Mouse (Mus musculus) G1E (cell line): Measurements from ENCODE around the gene Gatad2b. TPM values are rescaled to one million over a fixed set of nuclear protein-coding genes. Genes with fewer than 3 reads are reported as not detected.

Experiments used
- ATAC-seq: 2 replicates; pipeline ENCODE4 v1.8.0; 2016; ENCODE audit warnings: mild to moderate bottlenecking; ENCODE audit not compliant: insufficient number of reproducible peaks, poor library complexity, low FRiP score, severe bottlenecking; ENCODE audit errors: extremely low read depth
- DNase-seq: peaks from one replicate; pipeline ENCODE4 v3.0.0; 2012; ENCODE audit warnings: low spot score
- H3K27me3 ChIP-seq: 2 replicates; pipeline ENCODE4 v1.6.1; 2012; ENCODE audit warnings: mild to moderate bottlenecking, low read length, inconsistent platforms; ENCODE audit not compliant: insufficient read depth
- H3K36me3 ChIP-seq: replicated peaks from 2 replicates; pipeline ENCODE3; 2012; ENCODE audit warnings: mild to moderate bottlenecking, inconsistent platforms
- H3K4me1 ChIP-seq: 2 replicates; pipeline ENCODE4 v1.6.1; 2012; ENCODE audit warnings: low read depth, low read length, inconsistent platforms, mixed read lengths; ENCODE audit not compliant: insufficient read depth
- H3K4me3 ChIP-seq: 2 replicates; pipeline ENCODE4 v1.5.1; 2012; ENCODE audit warnings: low read depth, mild to moderate bottlenecking, inconsistent platforms, low read length, moderate library complexity, mixed read lengths
- H3K9me3 ChIP-seq: replicated peaks from 2 replicates; pipeline ENCODE4 v1.6.1; 2012; ENCODE audit warnings: inconsistent platforms
- CTCF ChIP-seq: IDR thresholded peaks from 2 replicates; pipeline ENCODE4 v1.5.1; 2012; ENCODE audit warnings: low read depth, low read length, inconsistent platforms, mixed read lengths
- GATA1 ChIP-seq: IDR thresholded peaks from 2 replicates; pipeline ENCODE4 v1.6.1; 2012; ENCODE audit warnings: borderline replicate concordance, low read length, inconsistent platforms, mixed read lengths
- GATA2 ChIP-seq: IDR thresholded peaks from 2 replicates; pipeline ENCODE4 v1.6.1; 2012; ENCODE audit warnings: low read depth, low read length, inconsistent platforms, borderline replicate concordance
- POLR2AphosphoS5 ChIP-seq: IDR thresholded peaks from 2 replicates; pipeline ENCODE4 v1.6.1; 2012; ENCODE audit warnings: low read depth, low read length, inconsistent platforms; ENCODE audit not compliant: insufficient replicate concordance
- TAL1 ChIP-seq: conservative IDR thresholded peaks from 2 replicates; pipeline ENCODE4 v1.6.1; 2012; ENCODE audit warnings: low read depth, low read length, inconsistent platforms, mixed read lengths
- polyA plus RNA-seq: library from polyadenylated mRNA; stranded (reverse); fragments of >175 nt; gene quantifications from 2 replicates; pipeline ENCODE4 v1.2.3, GENCODE M21; 2012
- total RNA-seq, 2 experiments: library from RNA; stranded (forward) in 1 of 2; stranded (reverse) in 1 of 2; fragments of 200-1000 nt in 1 of 2; fragments of >200 nt in 1 of 2; fragmentation: Nextera tagmentation in 1 of 2; gene quantifications; 2 replicates each; pipeline ENCODE4 v1.2.3; 2014 to 2017

The Gatad2b gene
- total and polyA plus RNA-seq, 3 experiments, result 6.8 to 176 (median 19.1) TPM

DNA sequence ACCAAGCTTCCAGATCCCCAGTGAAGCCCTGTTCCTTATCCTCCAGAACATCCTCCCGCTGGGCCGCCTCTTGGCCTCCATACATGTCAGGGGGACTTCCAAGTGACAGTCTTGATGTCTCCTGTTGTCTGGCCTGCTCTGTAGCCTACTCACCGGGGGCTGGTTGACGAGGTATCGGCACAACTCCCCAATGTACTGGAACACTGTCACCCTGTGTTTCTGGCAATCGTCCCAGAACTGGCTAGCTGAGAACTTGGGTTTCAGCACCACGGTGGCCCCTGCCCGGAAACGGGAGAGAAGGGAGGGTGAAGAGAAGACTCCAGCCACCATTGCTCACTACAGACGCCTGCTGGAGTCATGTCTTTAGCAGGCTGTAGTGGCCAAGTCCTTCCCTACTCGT, 94.5 kb downstream of the Gatad2b start:
- TF ChIP-seq POLR2AphosphoS5 (no peak), GATA2 (no peak), TAL1 (no peak), GATA1 (no peak), CTCF (no peak)
- no peak for ATAC-seq
- Histone ChIP-seq H3K9me3 (no peaks in the 10 kb centered on the region; the same call in 1 of the 2 replicates), H3K4me1 (peaks cover 50% of the 10 kb centered on the region), H3K27me3 (no peaks in the 10 kb centered on the region), H3K36me3 (peaks cover 80% of the 10 kb centered on the region), H3K4me3 (no peak overlapping the region)
- peak; percentile 47 for DNase-seq

DNA sequence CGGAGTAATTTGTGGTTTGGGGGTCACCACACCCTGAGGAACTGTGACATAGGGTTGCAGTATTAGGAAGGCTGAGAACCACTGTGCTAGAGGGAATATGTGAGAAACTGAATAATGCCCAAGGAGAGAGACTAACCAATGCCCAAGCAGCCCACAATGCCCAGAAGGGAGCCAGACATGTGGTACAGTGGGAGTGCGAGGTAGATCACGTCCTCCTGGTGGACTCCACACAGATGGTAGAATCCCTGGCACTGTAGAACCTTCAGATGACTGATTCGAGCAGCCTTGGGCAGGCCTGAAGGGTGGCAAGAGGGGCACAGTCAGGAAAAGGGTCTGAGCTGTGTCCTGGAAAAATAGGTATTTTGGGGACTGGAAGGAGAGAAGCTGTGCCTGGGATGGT, 95.2 kb downstream of the Gatad2b start:
- no peaks in the 10 kb centered on the region; the same call in 1 of the 2 replicates for H3K9me3 ChIP-seq
- TF ChIP-seq TAL1 (no peak), CTCF (no peak)
- ATAC-seq, result no peak
- H3K27me3 ChIP-seq, result no peaks in the 10 kb centered on the region
- peaks cover 46% of the 10 kb centered on the region for H3K4me1 ChIP-seq
- no peak for DNase-seq
- H3K4me3 ChIP-seq, result no peak overlapping the region
- peaks cover 87% of the 10 kb centered on the region for H3K36me3 ChIP-seq

DNA sequence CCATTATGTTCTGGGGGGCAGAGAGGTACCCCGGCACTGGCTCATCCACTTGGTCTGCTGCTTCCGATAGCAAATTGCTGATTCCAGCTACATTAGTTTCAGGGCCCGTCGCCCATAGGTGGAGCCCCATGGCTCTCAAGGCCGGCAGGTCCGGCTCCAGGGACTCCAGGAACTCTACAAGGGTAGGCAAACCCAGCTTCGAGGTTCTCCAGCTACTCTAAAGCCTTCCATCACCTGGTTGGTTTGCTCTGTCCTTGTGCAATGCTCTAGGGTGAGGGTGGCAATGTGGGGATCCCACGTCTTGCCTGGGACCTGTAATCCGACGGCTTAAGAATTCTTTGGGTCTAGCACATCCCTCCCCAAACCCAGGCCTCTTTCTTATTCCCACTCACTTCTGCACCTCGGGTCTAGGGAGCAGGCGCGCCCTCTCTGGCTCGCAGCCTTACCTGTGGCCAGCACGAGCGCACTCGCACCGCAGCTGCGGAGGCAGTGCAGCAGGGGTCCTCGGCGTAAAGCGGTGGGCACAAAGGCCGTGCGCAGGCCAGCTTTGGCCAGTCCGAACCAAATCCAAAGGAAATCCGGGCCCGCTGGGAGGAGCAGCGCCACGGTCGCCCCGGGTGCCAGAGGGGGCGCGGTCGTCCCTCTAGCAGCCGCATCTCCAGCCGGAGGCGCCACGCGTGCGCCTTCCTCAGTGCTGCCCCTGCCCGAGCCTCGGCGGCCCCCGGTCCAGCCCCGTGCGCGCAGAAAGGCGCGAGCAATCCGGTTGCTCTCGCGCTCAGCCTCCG, 95.9 kb downstream of the Gatad2b start:
- DNase-seq (no peak), ATAC-seq (no peak)
- H3K9me3 ChIP-seq, result no peaks in the 10 kb centered on the region; the same call in 1 of the 2 replicates
- peaks cover 95% of the 10 kb centered on the region for H3K36me3 ChIP-seq
- TF ChIP-seq TAL1 (no peak), GATA2 (no peak), GATA1 (no peak)
- H3K27me3 ChIP-seq, result no peaks in the 10 kb centered on the region
- peaks cover 42% of the 10 kb centered on the region for H3K4me1 ChIP-seq
- H3K4me3 ChIP-seq, result no peak overlapping the region

DNA sequence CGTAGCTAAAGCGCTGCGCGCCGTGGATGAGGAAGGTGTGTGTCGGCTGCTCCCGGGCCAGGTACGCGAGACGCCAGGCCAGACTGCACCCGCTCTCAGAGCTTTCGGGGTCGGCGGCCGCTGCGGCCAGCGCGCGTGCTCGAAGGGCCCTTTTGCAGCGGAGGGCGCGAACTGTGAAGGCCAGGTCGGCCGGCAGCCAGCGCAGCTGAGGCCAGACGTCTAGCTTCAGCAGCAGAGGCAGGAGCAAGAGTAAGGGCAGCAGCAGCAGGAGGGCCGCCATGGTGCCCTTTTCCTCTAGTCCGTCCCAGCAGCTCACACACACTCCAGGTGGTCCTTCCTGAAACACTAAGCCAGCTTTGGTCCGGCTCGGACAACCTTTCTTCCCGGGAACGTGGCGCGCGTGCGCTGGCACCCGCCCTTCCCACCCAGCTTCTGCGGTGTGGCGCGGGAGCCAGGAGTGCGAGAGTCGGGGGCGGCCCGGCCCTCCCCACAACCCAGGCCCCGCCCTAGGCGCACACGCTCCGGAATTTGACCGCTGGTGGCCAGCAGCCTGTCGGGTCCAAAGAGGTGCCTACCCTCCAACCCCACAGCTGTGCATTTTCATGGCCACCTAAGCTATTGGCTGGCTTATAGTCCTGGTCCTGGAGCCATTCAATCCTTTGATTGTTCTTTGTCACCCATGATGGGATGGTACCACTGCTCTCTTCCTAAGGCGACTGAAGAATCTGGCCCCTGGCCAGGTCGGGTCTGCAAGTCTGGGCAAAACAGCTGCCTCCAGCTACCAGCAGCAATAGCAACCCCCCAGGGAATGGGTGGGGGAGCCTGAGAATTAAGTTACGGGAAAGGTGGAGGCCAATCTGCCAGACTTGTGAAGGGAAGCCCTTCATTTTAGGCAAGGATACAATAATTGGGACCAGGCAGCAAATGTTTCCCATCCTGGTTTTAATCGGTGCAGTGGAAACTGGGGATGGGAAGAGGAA, 96.8 kb downstream of the Gatad2b start, which contains the start of gene Slc27a3:
Gene Slc27a3 (minus strand): TSS at position 428 of the 980 bp plus-strand sequence.
- TF ChIP-seq CTCF, result no peak
- no peak for TF ChIP-seq GATA1
- TF ChIP-seq TAL1, result no peak
- no peak for TF ChIP-seq POLR2AphosphoS5
- TF ChIP-seq GATA2, result no peak
- ATAC-seq (no peak), DNase-seq (no peak)
- Histone ChIP-seq H3K27me3 (no peaks in the 10 kb centered on the region), H3K36me3 (peaks cover 98% of the 10 kb centered on the region), H3K4me3 (no peak within 1 kb of the TSS), H3K4me1 (peaks cover 34% of the 10 kb centered on the region), H3K9me3 (no peaks in the 10 kb centered on the region; the same call in 1 of the 2 replicates)

DNA sequence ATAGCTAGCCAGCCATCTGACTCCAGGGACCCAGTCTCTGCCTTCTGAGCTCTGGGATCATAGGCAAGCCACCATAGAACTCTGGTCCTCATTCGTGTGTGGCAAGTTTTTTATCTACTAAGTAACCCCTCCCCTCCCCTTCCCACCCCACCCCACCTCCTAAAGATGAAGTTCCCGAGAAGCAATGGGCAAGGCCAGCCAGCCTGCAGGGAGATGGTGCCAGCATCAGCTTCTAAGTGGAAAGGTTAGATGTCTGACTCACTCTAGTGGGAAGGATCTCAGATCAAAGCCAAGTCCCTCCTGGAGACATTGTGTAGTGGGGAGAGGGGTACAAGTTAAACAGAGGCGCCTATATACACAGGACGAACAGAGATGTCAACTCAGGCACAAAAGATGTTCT, 98.0 kb downstream of the Gatad2b start:
- no peak overlapping the region for H3K4me3 ChIP-seq
- ATAC-seq (no peak), DNase-seq (no peak)
- no peak for TF ChIP-seq GATA2
- no peak for TF ChIP-seq TAL1
- TF ChIP-seq CTCF, result no peak
- no peak for TF ChIP-seq GATA1
- TF ChIP-seq POLR2AphosphoS5, result no peak
- H3K9me3 ChIP-seq, result no peaks in the 10 kb centered on the region; the same call in 1 of the 2 replicates
- H3K4me1 ChIP-seq, result peaks cover 24% of the 10 kb centered on the region
- peaks cover 100% of the 10 kb centered on the region for H3K36me3 ChIP-seq
- H3K27me3 ChIP-seq, result no peaks in the 10 kb centered on the region

DNA sequence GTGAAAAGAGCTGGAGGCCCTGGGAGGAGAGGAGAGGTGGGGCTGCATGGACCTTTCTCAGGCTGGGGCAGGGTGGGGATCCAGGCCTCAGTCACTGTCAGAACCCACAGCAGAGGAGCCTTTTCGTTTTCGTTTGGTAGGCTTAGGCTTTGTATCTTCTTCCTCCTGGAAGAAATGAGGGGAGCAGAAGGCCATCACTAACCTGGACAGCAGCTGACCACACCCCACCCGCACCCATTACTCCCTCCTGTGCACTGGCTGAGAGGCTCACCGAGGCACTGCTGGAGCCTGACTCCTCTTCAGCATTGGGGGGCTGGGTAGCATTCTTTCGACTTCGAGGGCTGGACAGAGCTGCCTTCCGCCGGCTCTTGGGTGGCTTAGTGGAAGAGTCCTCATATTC, 99.0 kb downstream of the Gatad2b start:
- H3K36me3 ChIP-seq, result peaks cover 100% of the 10 kb centered on the region
- H3K4me1 ChIP-seq, result peaks cover 21% of the 10 kb centered on the region
- no peaks in the 10 kb centered on the region; the same call in 1 of the 2 replicates for H3K9me3 ChIP-seq
- no peak overlapping the region for H3K4me3 ChIP-seq
- H3K27me3 ChIP-seq, result no peaks in the 10 kb centered on the region
- no peak for ATAC-seq
- no peak for DNase-seq
- TF ChIP-seq CTCF (no peak), GATA2 (no peak), TAL1 (no peak), POLR2AphosphoS5 (no peak), GATA1 (no peak)
